Mouse (Mus musculus) activated CD4-positive, CD25-positive, alpha-beta regulatory T cell, adult 4 months (primary cell): ENCODE measurements around the gene Rab23. TPM values are rescaled to one million over a fixed set of nuclear protein-coding genes. Genes with fewer than 3 reads are reported as not detected.

Experiments
- ATAC-seq: one replicate; pipeline ENCODE4 v1.8.0; 2017
- polyA plus RNA-seq, 2 experiments: library from polyadenylated mRNA; unstranded; fragments of 100-300 nt; shearing (Covaris generic); gene quantifications; one replicate each; pipeline ENCODE4 v1.2.1; 2017

Rab23 gene
- 1 to 10 TPM; 7.0 to 7.3 TPM for polyA plus RNA-seq

DNA sequence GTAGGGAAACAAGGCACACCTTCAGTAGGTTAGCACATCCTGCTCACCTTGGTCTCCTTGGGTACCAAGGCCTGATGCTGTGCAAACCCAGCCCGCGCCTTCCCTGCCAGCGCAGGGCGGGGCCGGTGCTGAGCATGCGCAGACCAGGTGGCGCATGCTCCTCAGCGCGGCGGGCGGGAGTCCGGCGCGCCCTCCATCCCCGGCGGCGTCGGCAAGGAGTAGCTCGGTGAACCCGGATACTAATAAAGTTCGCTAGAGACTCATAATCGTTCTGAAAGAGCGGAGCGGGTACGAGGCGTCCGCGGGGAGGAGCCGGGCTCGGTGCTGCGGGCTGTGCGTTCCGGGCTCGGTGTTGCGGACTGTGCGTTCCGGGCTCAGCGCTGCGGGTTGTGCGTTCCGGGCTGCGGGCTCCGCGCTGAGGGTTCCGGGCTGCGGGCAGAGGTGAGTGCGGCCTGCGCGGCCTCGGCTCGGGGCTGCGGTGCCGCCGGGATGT, at the start of gene Rab23:
Gene Rab23, plus strand, starts transcription at position 155 of the 493 bp plus-strand sequence.
- peak; percentile 89 for ATAC-seq

DNA sequence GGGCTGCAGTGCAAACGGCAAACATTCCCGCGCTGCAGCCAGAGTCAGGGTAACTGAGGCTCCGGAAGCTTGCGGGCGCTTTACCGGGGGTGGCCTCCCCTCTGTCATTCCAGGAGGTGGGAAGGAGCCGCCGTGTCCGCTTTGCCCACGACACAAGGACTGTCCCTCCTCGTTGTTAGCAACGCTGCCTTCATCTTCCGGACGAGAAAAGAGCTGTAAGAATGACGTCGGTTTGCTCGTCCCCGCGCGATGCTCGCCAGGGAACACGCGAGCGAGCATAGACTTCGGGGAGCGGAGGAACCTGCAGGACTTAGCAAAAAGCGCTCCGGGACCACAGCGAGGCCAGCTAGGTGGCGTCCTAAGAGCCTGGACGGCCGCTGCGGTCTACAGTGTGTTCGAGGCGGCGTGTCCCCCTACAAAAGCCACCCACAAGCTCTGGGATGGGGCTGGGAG, 49.5 kb upstream of the Rab23 start:
- peak; percentile 67 for ATAC-seq

DNA sequence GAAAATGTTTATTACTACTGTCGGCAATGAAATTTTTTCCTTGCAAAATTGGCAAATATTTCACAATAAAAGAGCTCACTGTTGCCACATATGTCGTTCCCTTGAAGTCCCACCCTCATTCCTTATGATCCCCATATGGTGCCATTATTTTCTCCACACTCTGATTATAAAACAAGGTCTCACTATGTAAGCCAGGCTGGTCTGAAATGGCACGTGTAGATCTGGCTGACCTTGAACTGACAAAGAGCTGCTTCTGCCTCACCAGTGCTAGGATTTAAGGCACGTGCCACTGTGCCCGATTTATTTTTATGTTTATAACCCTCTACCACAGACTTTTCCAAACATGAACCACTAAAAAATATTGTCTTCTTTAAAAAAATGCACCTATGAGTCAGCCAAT, 48.2 kb upstream of the Rab23 start:
- no peak for ATAC-seq

DNA sequence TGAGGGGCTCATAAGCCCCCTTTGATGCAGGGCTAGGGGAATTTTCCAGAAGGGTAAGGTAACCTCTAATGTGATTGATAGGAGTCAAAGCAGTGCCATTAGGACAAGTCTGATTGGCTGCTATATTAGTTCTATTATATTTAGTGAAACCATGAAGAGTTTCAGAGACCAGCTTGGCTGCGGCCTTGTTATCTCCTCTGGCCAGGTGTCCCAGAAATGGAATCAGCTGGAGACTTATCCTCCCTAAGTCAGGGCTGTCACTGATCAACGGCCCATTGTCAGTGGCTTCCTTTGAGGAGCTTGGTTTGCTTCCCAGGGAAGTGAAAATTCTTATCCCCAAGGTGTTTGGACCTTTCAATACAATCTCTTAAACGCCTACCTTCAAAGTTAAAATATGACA, 47.6 kb upstream of the Rab23 start:
- no peak for ATAC-seq

DNA sequence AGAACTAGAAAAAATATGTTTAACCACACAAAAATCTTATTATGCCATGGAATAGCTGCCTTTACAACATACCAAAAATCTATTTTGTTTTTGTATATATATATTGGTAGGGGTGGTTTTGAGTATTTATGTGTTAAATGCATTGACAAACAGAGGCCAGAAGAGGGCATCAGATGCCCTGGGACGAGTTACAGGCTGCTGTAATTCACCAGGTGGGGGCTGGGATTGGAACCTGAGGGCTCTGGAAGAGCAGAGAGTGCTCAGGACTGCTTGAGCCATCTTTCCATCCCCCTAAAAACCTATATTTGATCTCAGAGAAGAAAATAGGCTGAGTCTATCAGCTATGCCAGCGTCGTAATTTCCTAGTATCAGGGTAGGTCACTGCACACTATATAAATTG, 47.2 kb upstream of the Rab23 start:
- ATAC-seq, result no peak

DNA sequence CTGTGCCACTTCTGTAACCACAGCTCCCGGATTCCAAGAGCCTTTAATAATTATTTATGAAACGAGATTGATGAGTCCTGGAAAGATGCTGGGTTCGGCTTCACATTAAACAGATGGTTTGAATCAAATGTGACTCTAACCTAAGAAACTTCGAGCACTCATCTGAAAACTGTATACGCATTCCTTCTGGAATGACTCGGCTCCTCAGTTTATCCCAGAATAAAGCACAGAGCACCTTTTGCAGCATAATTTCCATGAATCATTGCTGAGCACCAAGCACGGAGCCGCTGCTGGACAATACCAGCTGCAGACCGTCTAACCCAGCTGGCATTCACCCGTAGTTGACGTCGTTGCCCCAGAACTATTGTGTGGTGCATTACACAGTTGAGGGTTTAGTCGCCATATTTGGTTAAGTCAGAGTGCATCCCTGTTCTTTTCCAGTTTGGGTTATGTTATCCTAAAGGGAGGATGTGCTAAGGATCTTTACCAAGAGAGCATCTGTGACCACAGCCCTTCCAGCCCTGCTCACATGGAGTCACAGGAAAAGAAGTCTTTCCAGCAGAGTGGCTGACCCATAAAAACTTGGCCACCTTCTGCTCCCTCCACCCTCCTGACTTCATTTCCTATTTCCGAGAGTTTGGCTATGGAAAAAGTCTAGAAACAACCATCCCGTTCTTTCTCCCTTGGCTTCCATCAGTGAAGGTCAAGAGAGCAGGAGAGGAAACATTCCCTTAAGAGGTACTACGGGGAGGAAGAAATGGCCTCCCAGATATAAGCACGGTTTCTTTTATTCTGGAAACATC, 46.3 kb upstream of the Rab23 start:
- no peak for ATAC-seq

DNA sequence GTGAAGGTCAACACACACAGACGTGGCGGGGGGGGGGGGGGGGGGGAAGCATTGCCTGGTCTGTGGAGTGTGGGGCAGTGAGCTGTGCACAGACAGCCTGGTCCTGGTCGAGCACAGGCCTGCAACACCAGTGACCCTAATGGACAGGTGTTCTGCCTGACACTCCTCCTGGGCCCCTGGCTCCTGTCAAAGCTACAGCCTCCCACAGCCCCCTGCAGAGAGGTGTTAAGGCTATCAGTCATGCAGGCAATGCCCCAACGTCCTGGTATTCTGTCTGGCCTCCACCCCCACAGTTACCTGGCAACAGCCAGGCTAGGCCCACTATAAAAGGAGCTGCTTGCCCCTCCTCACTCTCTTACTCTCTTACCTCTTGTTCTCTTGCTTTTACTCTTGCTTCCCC, 39.3 kb upstream of the Rab23 start:
- no peak for ATAC-seq

DNA sequence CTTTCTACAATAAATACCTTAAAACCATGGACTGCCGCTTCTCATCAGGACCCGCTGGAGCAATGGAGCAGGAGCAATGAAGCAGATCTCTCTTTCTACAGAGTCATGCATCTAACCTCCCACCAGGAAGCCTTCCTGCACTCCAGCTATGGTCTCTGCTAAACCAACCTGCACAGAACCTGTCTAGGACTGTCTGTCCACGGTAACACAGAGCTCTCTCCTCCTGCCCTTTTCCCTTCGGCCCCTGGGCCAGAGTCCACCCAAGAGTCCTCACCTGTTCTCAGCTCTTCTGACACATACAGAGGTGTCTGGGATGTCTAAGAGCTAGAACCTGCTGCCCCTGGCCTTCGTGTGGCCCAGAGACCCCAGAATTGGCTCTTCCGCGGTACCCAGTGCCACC, 38.8 kb upstream of the Rab23 start:
- ATAC-seq, result no peak

DNA sequence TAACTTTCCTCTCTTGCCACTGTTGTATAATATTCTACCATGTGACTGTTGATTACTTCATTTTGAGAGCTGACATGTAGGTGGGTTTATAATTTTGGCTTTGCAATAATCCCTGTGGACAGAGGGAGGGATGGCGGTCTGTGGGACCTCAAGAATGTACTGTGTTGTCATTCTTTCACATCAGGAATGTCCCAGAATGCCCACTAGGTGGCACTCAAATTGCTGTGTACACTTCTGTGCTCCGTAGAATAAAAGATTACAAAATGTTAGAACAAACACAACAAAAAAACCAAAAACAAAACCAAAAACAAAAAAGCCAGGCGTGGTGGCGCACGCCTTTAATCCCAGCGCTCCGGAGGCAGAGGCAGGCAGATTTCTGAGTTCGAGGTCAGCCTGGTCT, 35.2 kb upstream of the Rab23 start:
- peak; percentile 92 for ATAC-seq

DNA sequence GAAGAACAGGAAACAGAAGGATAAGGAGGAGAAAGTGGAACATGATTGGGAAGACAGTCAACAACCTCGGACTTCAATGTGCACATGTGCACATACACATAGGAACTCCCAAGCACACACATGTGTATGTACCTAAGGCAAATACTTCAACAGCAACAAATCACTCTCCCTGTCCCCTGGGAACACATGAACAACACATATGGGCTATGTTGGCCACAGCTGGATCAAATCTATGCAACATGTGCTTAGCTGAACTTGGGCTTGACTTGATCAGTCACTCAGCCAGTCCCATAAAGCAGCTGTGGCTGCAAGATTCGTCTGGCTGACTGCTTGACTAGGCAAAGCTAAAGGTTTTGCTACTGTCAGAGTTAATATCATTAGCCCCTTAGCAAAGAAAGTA, 30.9 kb upstream of the Rab23 start:
- no peak for ATAC-seq

DNA sequence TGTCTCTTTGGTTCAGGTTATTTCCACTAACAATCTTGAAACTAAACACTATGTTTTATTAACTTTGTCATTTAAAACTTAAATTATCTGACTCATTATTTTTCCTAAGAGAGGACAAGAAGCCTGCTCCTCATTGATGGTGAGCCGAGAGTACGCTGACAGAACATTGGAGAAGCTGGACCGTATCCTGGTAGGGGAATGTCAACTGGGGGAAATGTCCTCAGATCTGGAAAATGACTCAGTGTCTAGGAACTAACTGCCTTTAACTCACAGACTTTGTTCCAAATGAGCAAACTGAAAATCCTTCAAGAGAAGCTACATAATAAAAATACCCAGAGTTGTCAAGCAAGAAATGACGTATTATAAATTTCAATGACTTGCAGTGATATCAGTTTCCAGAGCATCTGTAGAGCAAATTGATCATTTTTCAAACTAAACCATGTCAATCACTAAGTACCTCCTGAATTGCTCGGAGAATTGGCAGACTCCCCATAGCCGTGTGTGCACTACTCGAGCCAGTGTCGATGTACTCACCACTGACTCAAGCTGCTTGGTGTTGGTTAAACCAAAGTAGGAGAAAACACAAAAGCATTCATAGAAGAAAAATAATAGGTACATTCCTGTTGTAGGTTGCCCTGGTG, 30.1 kb upstream of the Rab23 start:
- ATAC-seq, result no peak

DNA sequence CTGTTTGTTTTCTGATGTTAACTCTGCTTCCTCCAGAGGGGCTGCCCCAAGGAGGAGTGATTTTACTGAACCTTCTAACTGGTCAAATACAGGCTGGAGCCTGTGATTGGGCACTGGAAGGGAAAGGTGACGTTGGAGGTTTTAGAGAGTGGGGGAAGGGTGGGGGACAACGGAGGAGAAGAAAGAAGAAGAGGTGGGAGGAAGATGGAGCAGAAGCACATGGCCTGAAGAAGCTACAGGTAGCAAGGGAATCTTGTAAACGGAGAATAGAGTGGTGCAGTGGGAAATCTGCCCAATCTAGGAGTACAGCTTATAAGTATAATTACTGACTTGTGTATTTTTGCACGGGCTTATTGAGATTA, 29.6 kb upstream of the Rab23 start:
- no peak for ATAC-seq

DNA sequence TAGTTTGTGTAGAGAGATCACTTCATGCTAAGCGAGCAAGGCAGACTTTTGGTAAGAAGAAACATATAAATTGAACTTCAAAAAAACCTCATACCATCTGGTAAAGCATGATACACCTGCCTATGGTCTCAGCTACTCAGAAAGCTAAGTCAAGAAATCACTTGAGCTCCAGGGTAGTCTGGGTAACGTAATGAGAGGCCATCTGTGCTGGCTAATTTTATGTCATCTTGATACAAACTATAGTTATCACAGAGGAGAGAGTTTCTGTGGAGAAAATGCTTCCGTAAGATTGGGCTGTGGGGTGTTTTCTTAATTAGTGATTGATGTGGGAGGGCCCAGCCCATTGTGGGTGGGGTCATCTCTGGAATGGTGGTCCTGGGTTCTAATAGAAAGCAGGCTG, 25.8 kb upstream of the Rab23 start:
- ATAC-seq, result no peak

DNA sequence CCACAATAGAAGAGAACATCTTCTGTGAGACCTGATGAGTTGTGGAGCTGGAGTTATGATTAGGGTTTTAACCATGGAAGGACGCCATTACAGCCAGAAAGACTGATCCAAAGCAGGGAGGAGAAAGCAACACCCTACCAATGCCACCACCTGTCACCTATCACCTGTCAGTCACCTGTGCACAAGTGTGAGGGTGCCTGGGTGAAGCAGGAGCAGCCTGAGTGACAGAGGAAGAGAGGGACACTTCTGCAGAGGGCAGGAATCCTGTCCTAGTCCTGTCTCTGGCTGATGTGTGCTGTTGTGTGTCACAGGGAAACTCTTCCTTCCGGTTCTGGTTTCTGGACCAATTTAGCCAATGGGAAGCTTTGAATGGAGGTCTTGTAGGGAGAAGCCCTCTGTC, 23.7 kb upstream of the Rab23 start:
- ATAC-seq, result no peak

DNA sequence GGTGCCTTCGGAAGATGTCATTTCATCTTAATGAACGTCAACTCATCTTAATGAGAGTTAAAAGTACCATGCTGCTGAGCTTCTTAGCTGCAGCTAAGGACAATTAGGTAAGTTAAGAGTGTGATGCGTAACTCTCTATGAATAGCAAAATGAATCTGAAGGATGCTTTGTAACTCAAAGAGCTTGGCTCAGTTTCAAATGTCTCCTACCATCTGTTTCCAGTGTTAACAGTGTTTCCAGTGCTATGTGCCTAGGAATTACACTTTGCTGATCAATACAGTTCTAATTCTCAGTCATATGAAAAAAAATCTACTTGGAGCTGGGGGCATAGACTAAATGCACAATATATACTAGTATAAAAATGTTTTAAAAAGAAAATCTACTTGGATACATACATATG, 18.4 kb upstream of the Rab23 start:
- no peak for ATAC-seq

DNA sequence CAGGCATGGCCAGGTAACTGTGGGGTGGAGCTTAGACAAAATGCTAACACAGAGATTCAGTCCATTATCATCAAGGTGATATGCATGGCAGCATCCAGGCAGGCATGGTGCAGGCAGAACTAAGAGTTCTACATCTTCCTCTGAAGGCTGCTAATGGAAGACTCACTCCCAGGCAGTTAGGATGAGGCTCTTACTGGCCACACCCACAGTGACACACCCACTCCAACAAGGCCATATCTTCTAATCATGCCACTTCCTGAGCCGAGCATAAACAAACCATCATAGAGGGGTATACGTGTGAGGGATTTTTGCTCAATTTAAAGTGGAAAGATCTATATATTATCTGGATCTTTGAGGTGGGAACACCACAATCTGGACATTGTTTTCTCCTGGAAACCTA, 10.1 kb upstream of the Rab23 start:
- peak; percentile 63 for ATAC-seq

DNA sequence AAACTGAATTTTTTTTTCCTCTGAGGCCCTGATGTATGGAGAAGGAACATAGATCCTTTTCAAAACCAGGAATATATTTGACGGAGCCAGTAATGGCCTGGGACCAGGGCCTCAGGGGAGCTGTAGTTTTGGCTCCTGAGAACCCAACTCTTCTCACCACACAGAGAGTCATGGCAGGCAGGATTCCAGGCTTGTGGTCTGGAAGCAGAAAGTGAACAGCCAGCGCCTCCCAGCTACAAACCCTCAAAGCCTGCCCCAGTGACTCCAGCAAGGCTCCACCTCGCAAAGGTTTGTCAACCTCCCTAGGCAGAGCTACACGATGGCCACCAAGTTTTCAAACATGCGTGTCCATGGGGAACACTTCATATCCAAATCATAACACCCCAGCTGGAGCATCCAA, 7.7 kb upstream of the Rab23 start:
- ATAC-seq, result no peak

DNA sequence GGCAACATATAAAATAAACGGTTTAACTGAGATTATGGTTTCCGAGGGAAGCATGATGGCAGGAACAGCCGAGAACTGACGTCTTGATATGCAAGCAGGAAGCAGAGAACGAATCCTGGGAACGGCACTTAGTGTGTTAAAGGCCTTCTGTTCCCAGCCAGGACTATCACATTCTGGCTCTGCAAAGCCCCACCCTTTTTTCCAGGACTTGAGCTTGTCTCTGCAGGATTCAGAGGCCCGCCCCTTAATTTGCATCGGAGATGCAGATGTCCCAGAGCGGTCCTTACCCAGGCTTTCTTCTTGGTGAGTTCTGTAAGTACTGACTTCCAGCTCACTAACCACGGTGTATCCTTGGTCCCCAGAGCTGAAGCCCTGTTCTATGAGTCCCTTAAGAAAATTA, 4.9 kb upstream of the Rab23 start:
- ATAC-seq, result no peak

DNA sequence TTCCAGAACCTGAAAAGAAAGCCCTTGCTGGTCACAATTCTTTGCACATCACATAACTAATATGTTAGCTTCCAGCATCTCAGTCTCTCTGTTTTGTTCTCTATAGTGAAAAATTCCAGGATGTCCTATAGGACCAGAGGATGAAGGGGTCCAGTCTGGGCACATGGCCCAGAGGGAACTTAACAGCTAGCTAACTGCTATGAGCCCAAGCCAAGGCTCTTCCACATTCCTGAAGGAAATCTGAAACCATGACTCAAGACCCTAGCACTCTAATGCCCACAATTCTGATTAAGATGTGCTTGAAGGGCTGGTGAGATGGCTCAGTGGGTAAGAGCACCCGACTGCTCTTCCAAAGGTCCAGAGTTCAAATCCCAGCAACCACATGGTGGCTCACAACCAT, 2.1 kb upstream of the Rab23 start:
- no peak for ATAC-seq

DNA sequence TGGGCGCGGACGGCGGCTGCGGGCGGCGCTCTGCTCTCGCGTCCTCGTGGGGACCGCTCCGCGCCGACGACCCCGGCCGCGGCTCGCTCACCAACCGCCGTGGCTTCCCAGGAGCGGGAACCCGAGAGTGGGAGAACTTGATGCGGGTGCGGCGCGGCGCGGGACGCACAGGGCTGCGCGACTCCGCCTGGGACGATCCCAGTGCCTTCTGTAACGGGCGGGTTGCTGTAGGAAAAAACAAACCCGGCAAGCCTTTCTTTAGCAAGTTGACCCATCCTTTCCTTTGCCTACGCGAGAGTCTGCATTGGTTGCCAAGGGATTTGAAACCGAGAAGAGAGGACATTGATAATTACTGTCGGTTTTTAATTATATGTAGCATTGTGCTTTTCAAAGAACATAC, 544 bp downstream of the Rab23 start:
- ATAC-seq, result no peak

DNA sequence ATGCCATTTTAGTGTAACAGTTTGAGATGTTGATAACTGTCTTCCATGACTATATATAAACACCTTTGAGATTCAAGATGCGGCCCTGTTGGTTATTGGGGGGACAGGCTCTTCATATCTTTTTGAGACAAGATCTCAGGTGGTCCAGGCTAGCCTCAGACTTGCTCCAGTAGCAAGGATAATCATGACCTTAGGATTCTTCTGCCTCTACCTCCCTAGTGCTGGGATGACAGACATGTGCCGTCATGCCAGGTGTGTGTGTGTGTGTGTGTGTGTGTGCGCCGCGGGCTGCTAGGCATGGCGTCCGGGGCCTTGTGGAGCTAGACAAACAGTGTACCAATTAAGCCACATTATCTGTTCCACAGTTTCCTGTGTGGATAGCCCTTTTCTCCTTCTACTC, 1.3 kb downstream of the Rab23 start:
- ATAC-seq, result no peak

DNA sequence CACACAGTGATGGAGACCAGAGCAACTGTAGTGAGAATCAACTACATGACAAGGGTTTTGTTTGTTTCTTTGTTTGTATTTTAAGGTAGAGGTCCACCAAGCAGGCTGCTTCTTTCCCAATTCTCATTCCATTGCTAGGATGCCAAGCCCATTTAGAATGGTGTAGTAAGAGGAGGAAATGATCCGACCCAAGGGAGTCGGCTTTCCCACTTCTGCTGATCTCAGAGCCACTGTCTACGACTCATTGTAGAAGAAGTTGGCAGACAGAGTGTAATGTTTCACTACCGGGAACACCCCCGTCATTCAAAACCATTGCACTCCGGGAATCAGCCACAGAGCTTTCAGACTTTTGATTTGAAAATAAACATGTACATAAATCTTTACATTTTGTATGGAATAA, 4.8 kb downstream of the Rab23 start:
- ATAC-seq, result no peak

DNA sequence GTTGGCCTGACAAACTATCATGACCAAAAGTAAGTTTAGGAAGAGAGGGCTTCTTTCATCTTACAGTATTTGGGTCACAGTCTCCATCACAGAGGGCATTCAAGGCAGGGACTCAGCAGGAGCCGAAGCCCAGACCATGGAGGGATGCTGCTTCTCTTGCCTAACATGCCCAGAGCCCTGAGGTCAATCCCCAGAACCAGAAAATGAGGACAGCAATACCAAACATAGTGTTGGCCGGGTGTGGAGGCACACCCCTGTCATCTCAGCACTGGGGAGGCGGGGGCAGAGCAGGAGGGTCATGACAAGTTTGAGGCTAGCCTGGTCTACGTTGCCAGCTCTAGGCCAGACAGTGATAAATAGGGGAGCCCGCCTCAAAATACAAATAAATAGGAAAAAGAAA, 5.4 kb downstream of the Rab23 start:
- ATAC-seq, result no peak

DNA sequence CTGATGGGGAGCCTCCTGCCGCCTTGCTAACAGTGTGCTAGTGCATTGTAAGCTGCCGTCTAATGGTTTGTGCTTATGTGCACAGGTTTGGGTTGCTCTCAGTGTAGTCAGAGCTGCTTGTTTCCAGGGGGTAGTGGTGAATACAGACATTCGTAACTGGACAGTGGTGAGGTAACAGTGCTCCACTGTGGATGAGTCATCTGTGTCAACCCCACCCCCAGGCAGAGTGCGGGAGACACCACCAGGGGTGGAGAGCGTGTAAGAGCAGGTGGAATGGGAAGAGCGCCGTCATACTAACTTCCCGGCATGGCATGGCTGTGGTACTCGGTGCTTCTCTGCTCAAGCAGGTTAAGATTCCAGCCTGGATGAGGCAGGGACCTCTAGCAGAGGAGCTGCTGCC, 13.4 kb downstream of the Rab23 start:
- ATAC-seq, result no peak
